9 mouse cellular contexts compared by ENCODE assay signal in genomic region chr9:65583045-65583444, GRCm38 (mm10). TPM values are rescaled to one million over a fixed set of nuclear protein-coding genes. Genes with fewer than 3 reads are reported as not detected.
A peak's percentile ranks its signal among the peaks of the same experiment; 100 is the strongest.
DNase-seq lines count a peak whose midpoint lies in the region; ATAC-seq and TF ChIP-seq lines count a peak whose summit lies in the region.
"Had no signal": no experiment of that assay in that cellular context is flagged by ENCODE, and none has a peak within 500 bp of the region (broad histone marks: within the 10 kb centered on the region; RNA-seq: fewer than 3 reads in every experiment).

No protein-coding gene starts in this region.

- peak; percentile 19 for TF ChIP-seq POLR2A in ES-Bruce4 (IDR thresholded peaks at IDR 0.05; ENCODE audit: insufficient read depth, low read length)

- H3K4me1 ChIP-seq in ES-Bruce4 (ENCODE audit: control insufficient read depth, insufficient read depth, low read length): no peaks in the 10 kb centered on the region
- H3K4me1 ChIP-seq in hindbrain, embryonic 11.5 days (replicated peaks; ENCODE audit: control insufficient read depth, insufficient read depth, low read length): peaks cover 3% of the 10 kb centered on the region; the same call in 1 of the 2 replicates

- no peaks in the 10 kb centered on the region for H3K9me3 ChIP-seq in ES-Bruce4 (replicated peaks; ENCODE audit: control insufficient read depth, insufficient read depth, low read length, poor library complexity, severe bottlenecking)
- H3K9me3 ChIP-seq in hindbrain, embryonic 11.5 days (ENCODE audit: control insufficient read depth, low read length): no peaks in the 10 kb centered on the region
- H3K9me3 ChIP-seq: heart, embryonic 13.5 days had no signal

- no peak for TF ChIP-seq CTCF in ES-Bruce4 (IDR thresholded peaks at IDR 0.05; ENCODE audit: low read depth, low read length)

- no peak for TF ChIP-seq EP300 in ES-Bruce4 (IDR thresholded peaks at IDR 0.05; ENCODE audit: insufficient read depth, low read depth, low read length)

- intact Hi-C loops in left cerebral cortex, postnatal 4 days (cut with DNase I): no loop called here

- H3K27ac ChIP-seq in ES-Bruce4 (ENCODE audit: insufficient read depth, low read length): no peak overlapping the region
- H3K27ac ChIP-seq in hindbrain, embryonic 11.5 days (ENCODE audit: low read depth, low read length): no peak overlapping the region
- H3K27ac ChIP-seq: heart, embryonic 13.5 days had no signal

- no peak overlapping the region for H3K4me3 ChIP-seq in ES-Bruce4 (ENCODE audit: low read depth, low read length)
- no peak overlapping the region for H3K4me3 ChIP-seq in hindbrain, embryonic 11.5 days (ENCODE audit: low read depth, low read length)
- H3K4me3 ChIP-seq: heart, embryonic 13.5 days had no signal

- H3K27me3 ChIP-seq in ES-Bruce4 (ENCODE audit: control insufficient read depth, insufficient read depth, low read length, poor library complexity, severe bottlenecking): no peaks in the 10 kb centered on the region
- peaks cover 2% of the 10 kb centered on the region; the same call in 1 of the 2 replicates for H3K27me3 ChIP-seq in hindbrain, embryonic 11.5 days (ENCODE audit: control insufficient read depth, insufficient read depth, low read length)
- H3K27me3 ChIP-seq: heart, embryonic 13.5 days had no signal

- ATAC-seq in hindbrain, embryonic 11.5 days (ENCODE audit: low FRiP score): no peak

- WGBS in large intestine, adult 2 months: 11% methylated on average over 8 of the region's 8 CpGs
- WGBS in hindbrain, embryonic 11.5 days: 31% methylated on average over 8 of the region's 8 CpGs

- no peak overlapping the region for H3K4me2 ChIP-seq in hindbrain, embryonic 11.5 days (replicated peaks; ENCODE audit: low read depth, low read length)
- H3K4me2 ChIP-seq: heart, embryonic 13.5 days had no signal

- H3K36me3 ChIP-seq in ES-Bruce4 (ENCODE audit: control insufficient read depth, insufficient read depth, low read length, poor library complexity, severe bottlenecking): no peaks in the 10 kb centered on the region
- H3K36me3 ChIP-seq in hindbrain, embryonic 11.5 days (ENCODE audit: control insufficient read depth, insufficient read depth, low read length): no peaks in the 10 kb centered on the region
- H3K36me3 ChIP-seq: heart, embryonic 13.5 days had no signal

- DNase-seq in ZHBTc4 (ENCODE audit: low read depth, low spot score): peak; percentile 84
- peak; percentile 67 for DNase-seq in large intestine, adult 2 months (ENCODE audit: low read depth, low spot score)
- DNase-seq in spleen, adult 12 weeks (ENCODE audit: low spot score): peak; percentile 40
- no peak for DNase-seq in cerebellum, adult 9-10 months
- no peak for DNase-seq in left cerebral cortex, postnatal 4 days
- DNase-seq in hindbrain, embryonic 11.5 days (ENCODE audit: low spot score): no peak
- DNase-seq in adrenal gland, adult 18-20 months (ENCODE audit: low spot score in 2 of 2): no peak

- no peak overlapping the region for H3K9ac ChIP-seq in ES-Bruce4 (ENCODE audit: low read depth, poor library complexity, severe bottlenecking)
- H3K9ac ChIP-seq in hindbrain, embryonic 11.5 days (ENCODE audit: low read depth, low read length): no peak overlapping the region
- H3K9ac ChIP-seq: heart, embryonic 13.5 days had no signal

RNA-seq across cellular contexts. Expression of gene Plekho2, which starts 3.2 kb away (rescaled TPM):
- 6.1 and 6.2 TPM in 2 replicates for polyA plus RNA-seq in ES-Bruce4 (2011; ENCODE audit: insufficient read depth, insufficient read length, low read depth, missing spikeins)
- polyA plus RNA-seq in large intestine, adult 2 months (2012; rRNA removed): 11.6 and 13.0 TPM in 2 replicates
- 1 to 10 TPM; 6.1 to 7.0 TPM for total RNA-seq in left cerebral cortex, postnatal 4 days (2021)
- polyA plus RNA-seq in hindbrain, embryonic 11.5 days (2014; fragmentation: Nextera tagmentation; extraction: Ambion mirVana): 10.2 and 10.7 TPM in 2 replicates
- 10 to 100 TPM; 44.9 to 52.5 TPM for total RNA-seq in adrenal gland, adult 18-20 months (2021)

RNA-seq across cellular contexts. Expression of gene Pif1, which starts 3.9 kb away (rescaled TPM):
- 27.7 and 32.3 TPM in 2 replicates for polyA plus RNA-seq in ES-Bruce4 (2011; ENCODE audit: insufficient read depth, insufficient read length, low read depth, missing spikeins)
- 4.6 and 5.5 TPM in 2 replicates for polyA plus RNA-seq in large intestine, adult 2 months (2012; rRNA removed)
- 1 to 10 TPM; 1.7 to 1.9 TPM for total RNA-seq in left cerebral cortex, postnatal 4 days (2021)
- polyA plus RNA-seq in hindbrain, embryonic 11.5 days (2014; fragmentation: Nextera tagmentation; extraction: Ambion mirVana): 9.9 and 12.5 TPM in 2 replicates
- not detected for total RNA-seq in adrenal gland, adult 18-20 months (2021)

RNA-seq across cellular contexts. Expression of gene Rbpms2, which starts 46.4 kb away (rescaled TPM):
- 162 and 174 TPM in 2 replicates for polyA plus RNA-seq in ES-Bruce4 (2011; ENCODE audit: insufficient read depth, insufficient read length, low read depth, missing spikeins)
- 23.4 and 27.7 TPM in 2 replicates for polyA plus RNA-seq in large intestine, adult 2 months (2012; rRNA removed)
- 1 to 10 TPM; 1.8 to 2.4 TPM for total RNA-seq in left cerebral cortex, postnatal 4 days (2021)
- polyA plus RNA-seq in hindbrain, embryonic 11.5 days (2014; fragmentation: Nextera tagmentation; extraction: Ambion mirVana): 19.5 and 23.7 TPM in 2 replicates
- 10 to 100 TPM; 63.3 to 89.9 TPM for total RNA-seq in adrenal gland, adult 18-20 months (2021)

Comparison
In these comparisons a context has a peak if more than half of its experiments do, and no peak if none do; other contexts are left out.
1. DNase-seq: peak in ZHBTc4 (single experiment), large intestine, adult 2 months (single experiment) and spleen, adult 12 weeks (single experiment); none in cerebellum, adult 9-10 months (single experiment), left cerebral cortex, postnatal 4 days (single experiment), hindbrain, embryonic 11.5 days (single experiment) and adrenal gland, adult 18-20 months (0 of 2).